Mouse (Mus musculus): Measurements from ENCODE around the gene Plcb4.
A peak's percentile ranks its signal among the peaks of the same experiment; 100 is the strongest.
"Not testable (repeated sequence)": the region's sequence is repeated elsewhere in the genome, so short reads cannot be mapped to it uniquely, and the experiment has no call there.

Gene Plcb4

DNA sequence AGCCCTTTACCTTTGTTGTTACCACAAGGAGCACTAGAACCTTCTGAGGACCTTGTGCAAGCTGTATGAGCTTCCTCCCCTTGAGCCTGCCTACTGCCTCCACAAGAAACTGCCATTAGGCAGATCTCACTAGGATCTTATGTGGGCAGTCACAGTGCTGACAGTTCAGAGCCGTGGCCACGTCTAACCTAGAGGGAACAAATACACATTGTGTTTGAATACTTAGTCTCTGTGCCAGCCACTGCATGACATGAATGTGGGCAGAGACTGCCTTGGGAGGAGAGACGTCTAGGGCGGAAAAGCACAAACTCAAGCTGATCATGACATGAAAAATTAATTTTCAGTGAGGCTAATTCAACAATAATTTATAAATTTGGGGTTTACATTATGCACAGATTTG is 239.2 kb downstream of the Plcb4 start:
- DNase-seq = no peak

DNA sequence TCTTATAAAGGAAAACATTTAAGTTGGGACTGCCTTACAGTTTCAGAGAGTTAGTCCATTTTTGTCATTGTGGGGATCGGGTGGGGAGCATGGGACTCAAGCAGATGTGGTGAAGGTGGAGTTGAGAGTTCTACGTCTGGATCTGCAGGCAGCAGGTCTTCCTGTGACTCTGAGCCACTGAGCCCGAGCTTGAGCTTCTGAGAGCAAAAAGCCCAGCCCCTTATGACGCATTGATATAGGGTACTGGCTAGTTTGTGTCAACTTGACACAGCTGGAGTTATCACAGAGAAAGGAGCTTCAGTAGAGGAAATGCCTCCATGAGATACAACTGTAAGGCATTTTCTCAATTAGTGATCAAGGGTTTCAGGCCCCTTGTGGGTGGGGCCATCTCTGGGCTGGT is 241.1 kb downstream of the Plcb4 start:
- not testable (repeated sequence) for DNase-seq

DNA sequence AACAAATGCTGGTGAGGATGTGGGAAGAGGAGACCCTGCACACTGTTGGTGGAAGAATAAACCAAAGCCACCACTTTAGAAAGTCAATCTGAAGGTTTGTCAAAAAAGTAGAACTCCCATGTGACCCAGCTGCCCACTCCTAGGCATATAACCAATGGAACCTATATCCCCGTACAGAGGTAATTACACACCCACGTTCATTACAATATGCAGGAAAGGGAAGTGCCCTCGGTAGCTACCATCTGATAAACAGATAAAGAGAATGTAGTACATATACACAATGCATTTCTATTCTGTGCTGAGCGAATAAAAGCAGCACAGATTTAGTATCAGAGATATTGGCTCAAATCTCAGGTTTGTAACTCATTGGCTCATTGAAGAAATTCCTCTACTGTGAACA is 242.2 kb downstream of the Plcb4 start:
- DNase-seq = no peak

DNA sequence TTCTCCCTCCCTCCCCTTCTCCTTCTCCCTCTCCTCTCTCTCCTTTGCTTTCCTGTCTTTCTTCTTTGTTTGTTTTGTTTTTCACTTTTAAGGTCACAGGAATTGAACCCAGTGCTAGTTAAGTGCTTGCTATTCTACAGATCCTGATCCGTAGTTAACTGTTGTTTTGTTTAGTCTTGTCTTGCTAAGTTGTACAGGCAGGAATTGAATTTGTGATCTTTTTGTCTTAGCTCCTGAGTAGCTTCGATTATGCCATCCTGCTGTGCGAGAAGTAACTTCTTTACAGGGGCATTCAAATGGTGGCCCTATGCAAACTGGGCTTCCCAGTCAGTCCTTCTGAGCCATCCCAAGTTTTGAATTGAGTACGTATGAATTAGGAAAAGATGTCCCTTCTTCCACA is 245.5 kb downstream of the Plcb4 start:
- DNase-seq = no peak

DNA sequence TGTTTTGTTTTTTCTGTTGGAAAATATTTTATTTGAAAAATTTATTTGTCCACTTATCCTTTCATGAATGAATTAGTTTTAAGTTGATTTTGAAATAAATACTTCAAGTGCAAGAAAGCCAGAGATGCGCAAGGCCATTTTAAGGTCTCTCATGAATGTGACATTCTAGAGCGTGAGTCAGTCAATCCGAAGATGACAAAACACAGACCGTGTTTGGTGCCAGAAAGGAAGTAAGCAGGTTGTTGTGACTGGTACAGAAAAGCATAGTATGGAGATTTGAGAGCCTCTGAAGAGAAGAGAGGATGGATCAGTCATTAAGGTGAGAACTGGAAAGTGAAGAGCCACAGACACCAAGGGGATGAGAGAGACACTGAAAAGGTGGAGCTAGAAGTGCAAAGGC is 246.0 kb downstream of the Plcb4 start:
- no peak for DNase-seq

DNA sequence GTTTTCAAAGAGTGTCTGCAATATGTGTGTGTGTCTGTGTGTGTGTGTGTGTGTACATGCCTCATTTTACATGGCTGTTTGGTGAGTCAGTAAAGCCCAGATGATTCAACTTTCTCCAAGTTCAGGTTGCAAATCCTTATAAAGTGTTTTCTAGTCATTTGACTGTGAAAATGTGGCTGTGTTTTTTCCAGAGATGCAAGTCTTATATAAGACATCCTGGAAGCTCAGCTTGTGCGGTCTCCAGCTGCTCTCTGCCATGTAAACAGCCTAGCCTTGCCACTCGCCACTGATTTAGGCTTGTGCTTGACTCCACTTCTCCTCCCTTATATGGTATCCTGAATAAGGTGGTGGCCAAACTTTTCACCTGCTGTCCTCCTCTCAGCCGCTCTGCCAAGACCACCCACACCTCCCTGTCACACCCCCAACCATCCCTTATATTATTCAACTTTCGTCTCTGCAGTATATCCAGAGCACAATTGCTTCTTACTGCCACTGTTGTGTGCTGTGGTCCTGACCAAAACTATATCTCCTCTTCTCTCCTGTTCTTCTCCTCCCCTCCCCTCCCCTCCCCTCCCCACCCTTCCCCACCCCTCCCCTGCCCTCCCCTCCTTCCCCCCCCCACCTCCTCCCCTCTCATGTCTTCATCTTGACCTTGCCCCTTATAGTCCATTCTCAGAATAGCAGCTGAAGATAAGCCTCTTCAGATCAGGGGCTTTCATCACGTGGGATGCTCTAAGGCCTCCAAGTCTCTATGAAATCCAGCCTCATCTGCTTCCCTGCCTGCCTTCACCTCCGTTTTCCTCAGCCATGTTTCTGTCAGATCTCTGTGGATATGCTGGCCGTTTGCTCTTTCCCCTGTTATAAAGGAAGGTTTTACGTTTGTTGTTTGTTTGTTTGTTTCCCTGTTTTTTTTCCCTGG is 255.8 kb downstream of the Plcb4 start:
- no peak for DNase-seq

DNA sequence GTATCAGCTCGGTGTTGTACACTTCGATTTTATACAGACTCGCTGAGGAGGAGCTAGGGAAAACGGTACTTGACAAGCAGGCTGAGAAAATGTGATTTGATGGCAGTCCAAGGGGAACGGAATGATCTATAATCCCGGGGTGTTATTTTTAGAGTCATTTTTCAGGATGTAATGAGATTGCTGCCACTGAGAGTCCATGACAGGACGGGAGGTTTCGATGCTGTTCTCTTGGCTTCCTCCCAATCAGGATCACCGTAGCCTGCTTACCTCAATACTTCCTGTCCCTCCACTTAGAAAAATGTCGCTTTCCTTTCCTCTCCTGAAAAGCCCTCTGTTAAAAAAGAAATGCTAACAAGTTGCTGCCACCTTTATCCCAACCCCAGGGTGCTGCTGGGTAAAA is 257.1 kb downstream of the Plcb4 start:
- DNase-seq = no peak

DNA sequence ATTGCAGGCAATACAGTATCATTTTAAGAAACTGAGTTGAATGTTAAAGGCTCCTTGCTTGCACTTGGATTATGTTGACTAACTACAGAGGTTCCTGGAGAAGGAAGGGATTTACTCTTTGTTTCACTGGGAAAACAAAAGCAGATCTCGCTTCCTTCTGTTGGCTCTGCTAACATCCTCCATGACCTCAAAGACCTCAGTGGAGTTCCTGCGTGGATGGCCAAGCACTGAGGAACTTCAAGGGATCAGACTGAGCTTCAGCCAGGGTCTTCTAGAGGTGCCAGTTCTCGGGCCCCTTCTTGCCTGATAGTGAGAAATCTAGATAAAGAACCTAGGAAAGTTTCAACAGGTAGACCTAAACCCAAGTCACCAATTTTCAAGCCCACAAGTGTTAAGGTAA is 258.2 kb downstream of the Plcb4 start:
- no peak for DNase-seq

DNA sequence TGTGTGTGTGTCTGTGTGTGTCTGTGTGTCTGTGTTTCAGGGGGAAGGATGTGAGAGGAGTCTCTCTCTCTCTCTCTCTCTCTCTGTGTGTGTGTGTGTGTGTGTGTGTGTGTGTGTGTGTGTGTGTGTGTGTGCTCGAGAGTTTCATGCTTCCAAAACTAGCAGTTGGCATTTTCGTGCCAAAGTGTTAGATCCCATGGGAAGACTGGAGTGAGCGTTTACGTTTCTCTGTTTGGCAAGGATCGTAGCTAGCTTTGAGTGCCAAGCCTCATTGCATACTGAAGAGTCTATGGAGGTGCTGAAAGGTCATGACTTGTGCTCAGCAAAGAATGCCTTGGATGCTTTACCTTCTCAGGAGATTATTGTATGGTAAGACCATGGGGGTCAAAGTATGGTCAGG is 259.3 kb downstream of the Plcb4 start:
- DNase-seq = no peak

DNA sequence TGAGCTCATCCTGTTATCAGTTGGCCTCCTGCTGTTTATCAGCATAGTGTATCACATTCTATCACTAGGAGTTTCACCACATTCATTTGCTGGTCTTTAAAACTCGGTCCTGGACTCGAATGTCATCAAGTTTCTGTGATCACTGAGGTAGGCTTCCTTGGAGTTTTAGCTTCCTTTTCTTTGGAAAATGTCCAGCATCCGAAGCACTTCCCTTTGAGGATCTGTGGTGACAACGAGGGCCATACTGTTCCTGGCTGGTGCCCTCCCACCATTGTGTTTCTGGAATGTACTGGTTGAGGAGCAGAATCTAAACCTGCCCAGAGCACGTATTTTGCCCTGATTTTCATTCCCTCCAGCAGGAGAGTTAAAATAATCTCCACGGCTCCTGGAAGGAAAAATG is 260.8 kb downstream of the Plcb4 start:
- DNase-seq = no peak

DNA sequence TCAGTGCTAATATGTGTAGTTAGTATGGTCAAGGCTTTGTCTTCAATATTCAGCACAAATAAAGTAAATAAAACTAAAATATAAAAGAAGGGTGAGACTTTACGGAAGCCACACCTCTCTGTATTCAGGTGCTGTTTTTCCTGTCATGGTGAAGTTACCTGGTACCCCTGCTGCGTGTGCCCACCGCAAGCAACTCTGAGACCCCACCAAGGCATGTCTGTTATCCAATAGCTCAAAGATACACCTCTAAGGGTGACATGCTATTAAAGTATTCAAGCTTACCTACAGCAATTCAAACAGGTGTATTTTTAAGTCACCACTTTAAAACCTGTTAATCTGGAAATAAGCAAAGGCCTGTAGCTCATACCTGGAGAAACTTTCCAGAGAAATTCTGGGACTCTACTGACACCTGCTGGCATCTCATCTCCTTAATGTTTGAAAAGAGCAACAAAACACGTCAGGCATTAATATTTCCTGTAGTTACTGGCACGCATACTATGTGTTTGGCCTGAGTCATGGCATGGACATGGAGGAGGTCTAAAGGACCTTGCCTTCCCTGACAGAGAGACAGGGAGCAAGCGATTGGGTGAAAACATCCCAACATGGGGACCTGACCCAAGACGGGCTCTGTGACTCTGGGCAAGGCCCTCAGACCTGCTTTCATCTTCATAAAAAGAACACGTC is 268.0 kb downstream of the Plcb4 start:
- peak; percentile 65 for DNase-seq

DNA sequence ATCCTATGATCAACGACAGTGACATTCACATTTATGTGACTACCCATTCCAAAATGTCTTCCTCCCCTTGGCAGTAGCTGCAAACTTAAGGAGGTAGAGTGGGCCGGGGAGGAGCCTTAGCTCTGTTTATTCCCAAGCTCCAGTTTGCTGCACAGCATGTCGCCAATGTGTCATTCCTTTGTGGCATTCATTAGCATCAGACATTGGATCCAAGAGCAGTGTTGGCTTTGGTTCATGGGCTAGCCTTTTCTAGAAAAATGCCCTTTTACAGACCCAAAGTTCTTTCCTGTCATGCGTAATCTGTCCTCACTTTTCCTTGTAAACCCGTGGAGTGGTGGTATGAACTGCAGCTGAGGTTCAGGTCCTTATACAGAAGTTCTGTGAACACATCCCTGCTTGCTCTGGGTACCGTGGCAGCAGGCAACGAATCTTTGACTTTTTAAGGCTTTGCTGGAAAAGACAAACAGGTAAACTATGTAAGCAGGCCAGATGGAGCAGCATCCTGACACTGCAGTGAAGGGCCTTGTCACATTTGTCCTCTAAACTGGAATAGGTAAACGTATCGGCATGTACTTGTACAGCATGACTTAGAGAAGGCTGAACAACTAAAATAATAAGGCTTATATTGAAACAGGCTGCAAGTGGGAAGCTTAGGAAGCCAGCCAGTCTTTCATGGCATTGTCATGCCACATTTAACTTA is 270.4 kb downstream of the Plcb4 start:
- DNase-seq = no peak

DNA sequence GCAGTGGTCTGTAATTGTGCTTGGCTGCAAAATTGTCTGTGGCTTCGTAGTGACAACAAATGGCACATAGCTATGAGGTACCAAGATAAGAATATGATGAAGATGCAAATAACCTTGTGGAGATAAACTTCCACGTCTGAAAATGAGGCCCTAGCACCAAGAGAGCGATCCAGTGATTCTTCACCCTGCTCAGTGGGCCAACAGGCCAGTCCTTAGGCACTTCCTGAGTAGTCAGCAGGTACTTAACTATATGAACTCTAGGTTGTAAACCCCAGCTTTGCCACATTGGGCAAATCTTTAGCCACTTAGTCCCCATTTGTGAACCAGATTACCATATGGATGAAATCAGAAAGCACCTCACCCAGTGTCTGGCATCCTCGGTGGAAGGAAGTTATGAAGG is 271.9 kb downstream of the Plcb4 start:
- DNase-seq = no peak

DNA sequence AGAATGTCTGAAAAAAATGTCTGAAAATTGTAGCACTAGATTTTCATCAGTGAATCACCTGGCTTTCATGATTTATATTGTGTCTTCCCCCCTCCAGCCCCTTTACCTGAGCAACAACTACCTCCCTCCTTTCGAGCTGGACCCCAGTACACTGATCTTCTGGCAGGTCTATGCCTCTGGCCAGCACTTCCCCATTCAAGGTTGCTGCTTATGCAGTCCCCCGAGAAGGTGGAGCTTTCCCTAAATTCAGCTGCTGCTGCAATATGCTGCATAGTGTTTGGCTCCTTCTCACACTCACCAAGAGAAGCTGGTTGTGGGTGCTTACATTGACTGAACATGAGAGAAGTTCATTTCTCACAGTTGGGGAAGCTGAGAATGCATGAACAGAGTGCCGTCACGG is 273.8 kb downstream of the Plcb4 start:
- no peak for DNase-seq

DNA sequence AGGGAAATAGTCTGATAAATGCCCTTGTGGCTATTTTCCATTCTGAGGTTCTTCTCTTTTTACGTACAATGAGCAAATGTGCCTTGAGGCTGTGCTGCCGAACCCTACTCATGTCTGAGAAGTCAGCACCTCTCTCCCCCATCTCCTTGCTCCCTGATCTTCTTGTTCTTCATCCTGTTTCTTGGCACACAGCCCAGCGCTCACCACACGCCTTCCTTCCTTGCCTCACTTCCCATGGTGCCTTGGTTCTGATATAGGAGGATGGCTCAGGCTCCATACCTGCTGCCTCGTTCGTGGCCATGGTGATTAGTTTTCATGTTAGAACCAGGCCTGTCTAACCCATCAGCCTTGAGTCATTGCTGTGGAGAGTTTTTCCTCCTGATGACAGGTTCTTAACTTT is 277.6 kb downstream of the Plcb4 start:
- DNase-seq = no peak

DNA sequence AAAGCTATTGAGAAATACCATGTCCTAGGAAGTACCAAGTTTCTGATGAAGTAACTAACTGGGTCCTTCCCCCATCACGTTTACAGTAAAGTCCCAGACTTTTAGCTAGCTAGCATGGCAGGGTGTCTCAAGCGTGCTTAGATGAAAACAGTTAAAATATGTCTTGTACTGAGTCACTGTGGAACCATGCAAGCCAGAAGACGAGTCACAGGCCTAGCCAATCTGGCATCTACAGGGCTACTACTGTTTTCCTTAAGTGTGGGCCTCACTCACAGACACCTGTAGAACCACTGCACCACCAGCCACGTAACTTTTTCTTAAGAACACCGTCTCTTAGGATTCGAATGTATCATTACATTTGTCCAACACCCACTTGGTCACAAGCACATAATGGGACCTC is 278.8 kb downstream of the Plcb4 start:
- no peak for DNase-seq

DNA sequence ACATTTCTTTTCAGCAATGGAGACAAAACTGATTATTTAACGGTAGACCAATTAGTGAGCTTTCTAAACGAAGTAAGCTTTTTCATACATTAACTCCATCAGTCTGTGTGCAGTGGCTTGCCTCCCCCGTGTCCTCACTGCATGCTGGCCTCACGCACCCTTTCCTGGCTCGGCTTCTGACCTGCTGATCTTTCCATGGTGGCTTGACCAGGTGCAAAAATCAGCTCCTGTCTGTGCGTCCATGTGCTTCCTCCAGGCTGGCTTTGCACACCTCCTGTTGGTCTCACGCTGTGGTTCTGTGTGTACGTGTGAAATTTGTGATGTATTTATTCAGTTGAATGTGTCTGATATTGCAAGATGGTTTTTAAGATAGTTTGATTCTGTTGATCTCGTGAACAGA is 281.1 kb downstream of the Plcb4 start:
- no peak for DNase-seq

DNA sequence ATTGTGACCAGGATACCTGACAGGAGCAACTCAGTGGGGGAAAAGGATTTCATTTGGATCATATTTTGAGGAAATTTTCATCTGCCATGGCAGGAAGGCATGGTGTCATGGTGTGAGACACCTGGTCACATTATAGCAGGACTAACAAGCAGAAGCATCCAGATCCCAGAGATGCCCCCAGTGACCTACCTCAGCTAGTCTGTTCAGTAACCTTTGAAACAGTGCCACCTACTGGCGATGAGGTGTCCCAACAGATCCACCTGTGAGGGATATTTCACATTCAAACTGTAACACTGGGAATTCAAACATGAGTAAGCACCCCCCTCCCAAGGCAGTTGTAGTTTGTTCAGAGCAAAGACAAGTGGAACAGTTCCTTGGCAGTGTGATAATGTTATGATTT is 289.0 kb downstream of the Plcb4 start:
- DNase-seq = no peak

DNA sequence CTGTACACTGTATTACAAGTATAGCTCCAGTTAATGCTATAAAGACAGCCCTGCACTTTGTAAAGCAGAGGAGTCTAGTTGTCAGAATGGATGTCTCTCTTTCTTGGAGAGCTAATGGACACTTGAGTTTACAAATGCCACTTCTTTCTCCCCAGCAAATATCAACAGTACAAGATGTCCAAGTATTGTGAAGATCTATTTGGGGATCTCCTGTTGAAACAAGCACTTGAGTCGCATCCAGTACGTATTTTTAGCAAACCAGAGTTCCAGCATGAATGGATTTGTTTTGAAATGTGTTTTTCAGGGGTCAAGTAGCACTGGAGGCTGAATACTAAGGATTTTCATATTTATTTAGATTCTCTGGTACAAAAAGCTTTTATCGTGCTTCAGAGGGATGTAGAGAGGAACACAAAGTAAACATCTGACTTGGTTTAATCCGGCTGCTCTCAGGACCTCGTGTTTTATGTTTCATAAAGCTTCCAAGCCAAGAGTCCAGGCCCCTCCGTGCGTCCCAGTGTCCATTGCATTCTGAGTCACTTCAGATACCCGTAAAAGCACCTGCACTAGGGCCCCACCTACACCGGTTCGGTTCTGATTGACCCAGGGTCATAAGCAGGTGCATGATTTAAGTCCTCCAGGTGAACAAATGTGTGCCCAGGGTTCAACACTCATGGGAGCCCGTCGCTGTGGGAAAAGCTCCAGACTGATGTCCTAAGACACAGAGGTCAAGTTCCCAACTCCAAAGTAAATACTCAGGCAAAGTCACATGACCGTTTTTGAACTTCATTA is 296.1 kb downstream of the Plcb4 start:
- no peak for DNase-seq

DNA sequence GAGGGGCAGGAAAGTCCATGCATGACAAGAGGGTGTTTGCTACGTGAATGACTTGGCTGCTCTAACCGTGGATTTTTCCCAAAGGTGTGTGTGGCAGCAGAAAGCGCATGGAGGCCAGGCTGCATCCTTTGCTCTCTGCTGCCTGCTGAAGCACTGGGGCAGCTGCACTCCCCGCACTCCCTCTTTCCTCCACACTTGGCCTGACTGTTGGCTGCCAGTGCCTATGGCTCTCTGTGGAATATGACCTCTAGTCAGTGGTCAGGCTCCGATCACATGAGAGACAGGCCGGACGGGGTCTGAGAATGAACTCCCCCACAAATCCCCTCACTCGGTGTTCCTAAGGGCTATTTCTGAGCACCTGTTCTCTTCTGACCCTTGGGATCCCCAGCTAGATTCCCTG is 297.0 kb downstream of the Plcb4 start:
- DNase-seq = no peak

DNA sequence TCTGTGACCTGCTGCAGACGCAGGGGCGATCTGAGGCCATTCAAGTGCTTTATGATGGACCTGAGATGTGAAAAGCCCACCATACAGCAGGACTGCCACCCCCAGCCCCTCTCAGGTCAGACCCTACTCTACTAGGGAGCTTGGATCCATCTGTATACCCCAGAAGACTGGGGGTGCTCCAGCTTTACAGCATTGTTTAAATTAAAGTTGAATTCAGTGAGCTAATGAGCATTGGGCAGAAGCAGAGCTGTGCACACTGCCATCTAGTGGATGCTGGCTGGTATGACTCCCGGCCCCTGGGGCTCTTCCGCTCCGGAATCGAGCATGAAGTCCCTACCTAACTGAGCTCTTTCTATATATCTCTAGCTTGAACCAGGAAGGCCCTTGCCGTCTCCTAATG is 298.9 kb downstream of the Plcb4 start:
- DNase-seq = peak; percentile 76

DNA sequence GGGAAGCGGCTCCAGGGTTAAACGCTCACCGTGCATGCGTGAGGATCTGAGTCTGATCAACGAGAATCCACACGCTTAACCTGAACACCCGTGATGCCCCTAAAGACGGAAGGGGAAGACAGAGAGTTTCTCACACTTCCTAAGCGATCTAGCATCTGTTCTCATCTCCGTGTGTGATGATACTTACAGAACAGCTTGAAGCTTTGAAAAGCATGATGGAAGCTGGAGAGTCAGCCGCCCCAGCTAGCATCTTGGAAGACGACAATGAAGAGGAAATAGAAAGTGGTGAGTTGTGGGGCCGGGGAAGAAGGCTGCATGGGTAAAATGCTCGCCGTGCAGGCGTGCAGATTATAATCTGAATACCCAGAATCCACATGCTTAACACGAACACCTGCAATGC is 299.6 kb downstream of the Plcb4 start:
- no peak for DNase-seq

DNA sequence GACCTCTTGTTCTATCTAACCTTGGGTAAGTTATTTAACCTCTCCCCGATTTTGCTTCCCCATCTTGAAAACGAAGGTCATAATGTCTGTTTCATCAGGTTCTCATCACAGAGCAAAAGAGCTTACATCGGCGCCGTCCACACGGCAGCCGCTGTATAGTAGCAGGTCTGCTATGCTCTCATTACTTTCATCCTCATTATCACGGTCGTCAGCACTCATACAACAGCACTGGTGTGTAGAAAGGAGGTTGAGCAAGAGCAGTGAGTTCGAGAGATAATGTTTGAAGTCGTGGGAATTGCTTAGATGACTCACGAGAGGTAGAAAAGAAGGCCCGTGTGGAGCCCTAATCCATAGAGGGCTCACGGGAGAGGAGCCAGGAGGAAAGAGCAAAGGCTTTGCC is 304.3 kb downstream of the Plcb4 start:
- no peak for DNase-seq

Measured in embryo, embryonic 11 days (tissue).